Mouse (Mus musculus): ENCODE results near the gene Qrsl1. TPM values are rescaled to one million over a fixed set of nuclear protein-coding genes. Genes with fewer than 3 reads are reported as not detected.

The Qrsl1 gene
- total RNA-seq, 2 experiments from 2014 or later, result 14.6 to 16.0 TPM

DNA sequence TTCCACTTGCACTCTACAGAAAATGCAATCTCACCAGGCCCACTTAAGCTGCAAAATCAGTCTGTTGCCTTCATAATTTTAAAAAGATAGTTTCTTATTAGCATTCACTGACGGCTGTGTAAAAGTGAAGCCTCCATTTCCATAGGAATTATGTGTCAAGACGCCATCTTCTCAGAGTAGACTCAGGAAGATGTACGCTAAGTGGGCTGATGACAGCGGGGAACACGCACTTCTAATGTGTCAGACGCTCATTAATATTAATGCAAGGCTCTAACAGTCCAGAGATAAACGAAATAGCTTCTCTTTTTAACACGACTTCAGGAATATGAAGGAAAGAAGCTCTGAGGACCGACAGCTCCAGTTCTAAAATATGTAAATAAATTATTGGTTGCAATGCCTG, 13.9 kb downstream of the Qrsl1 start:
- intact Hi-C loops (cut with DNase I), result no loop called here
- no peak for DNase-seq

DNA sequence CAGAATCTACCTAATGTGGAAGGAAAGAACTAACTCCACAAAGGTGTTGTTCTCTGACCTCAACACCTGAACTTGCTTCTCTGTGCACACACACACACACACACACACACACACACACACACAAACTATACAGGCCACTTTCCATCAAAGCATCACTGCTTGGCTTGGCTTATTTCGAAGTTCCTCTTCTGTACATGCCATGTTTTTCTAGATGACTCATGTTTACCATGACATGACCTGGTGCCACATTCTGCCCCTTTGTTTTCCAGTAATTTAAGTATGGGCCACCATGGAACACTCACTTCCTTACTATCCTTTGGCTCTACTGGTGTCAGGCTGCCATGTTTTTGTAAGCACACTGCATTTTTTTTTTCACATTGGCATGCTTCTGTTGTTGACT, 30.1 kb downstream of the Qrsl1 start:
- intact Hi-C loops (cut with DNase I), result no loop called here
- no peak for DNase-seq

DNA sequence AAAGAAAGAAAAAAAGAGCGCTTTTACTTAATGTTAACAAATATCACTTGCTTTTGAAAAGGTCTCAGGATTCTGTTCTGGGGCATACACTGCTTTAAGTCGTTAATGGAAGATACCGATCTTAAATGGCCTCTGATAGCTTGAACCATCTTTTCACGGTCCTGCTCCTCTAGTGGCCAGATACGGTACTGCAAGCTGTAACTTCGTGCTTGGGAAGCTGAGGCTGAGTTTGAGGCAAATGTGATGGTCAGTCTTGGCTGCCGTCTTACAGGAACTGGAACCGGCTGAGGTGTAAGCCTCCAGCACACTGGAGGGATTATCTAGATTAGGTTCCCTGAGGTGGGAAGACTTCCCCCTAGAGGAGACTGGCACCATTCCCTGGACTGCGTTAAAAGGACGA, 30.8 kb downstream of the Qrsl1 start:
- peak; percentile 47 for DNase-seq
- intact Hi-C loops (cut with DNase I), result no loop called here

DNA sequence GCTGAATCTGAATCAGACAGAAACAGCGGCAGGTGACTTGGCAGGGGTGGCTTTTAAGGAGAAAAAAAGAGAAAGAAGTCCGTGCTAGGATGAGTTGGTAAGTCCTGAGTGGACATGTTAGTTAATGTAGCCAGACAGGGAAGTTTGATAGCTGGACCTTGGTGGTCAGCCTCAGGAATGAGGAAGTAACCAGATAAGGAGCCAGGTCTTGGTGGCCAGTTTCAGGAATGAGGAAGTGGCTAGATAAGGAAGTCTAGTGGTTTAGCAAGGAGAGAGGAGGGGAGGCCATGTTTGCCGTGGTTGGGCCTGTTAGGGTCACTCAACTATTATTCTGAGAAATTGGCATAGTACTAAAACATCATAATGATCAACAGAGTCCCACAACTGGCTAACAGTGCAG, 45.2 kb downstream of the Qrsl1 start:
- no peak for DNase-seq

DNA sequence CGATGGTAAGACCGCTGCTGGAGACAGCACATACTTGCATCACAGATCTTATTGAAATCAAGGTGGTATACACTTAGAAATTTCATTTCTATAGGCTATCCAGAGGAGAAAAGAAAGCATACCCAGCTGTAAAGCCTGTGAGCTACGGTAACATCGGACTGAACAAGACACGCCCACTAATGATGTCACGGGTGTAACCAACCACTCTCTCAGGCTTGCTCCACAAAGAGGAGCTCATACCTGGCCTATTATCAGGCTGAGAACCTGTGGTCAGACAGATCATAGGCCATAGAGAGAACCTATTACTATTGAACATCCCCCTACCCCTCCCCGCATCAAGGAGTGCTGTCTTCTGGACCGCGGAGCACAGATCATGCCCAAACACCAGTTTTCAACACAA, 45.6 kb downstream of the Qrsl1 start:
- DNase-seq, result no peak

More for the DNA sequence above, 45.2 kb downstream of the Qrsl1 start:
- intact Hi-C loops (cut with DNase I), result no loop called here

DNA sequence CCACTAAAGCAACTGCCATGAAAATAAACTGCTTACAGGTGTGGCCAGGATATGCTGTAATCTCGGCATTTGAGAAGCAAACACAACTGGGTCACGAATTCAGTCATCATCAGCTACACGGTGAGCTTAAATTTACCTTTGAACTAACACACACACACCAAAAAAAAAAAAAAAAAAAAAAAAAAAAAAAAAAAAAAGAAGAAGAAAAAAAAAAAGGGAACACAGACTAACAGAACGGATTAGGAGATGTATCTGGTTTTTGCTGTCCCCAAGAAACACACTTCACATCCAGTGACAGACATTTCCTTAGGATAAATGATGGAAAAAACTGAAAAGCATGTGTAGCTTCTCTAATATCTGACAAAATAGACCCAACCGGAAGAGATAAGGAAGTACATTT, 49.6 kb downstream of the Qrsl1 start:
- no peak for DNase-seq
- intact Hi-C loops (cut with DNase I), result no loop called here

More for the DNA sequence above, 45.6 kb downstream of the Qrsl1 start:
- intact Hi-C loops (cut with DNase I), result no loop called here

DNA sequence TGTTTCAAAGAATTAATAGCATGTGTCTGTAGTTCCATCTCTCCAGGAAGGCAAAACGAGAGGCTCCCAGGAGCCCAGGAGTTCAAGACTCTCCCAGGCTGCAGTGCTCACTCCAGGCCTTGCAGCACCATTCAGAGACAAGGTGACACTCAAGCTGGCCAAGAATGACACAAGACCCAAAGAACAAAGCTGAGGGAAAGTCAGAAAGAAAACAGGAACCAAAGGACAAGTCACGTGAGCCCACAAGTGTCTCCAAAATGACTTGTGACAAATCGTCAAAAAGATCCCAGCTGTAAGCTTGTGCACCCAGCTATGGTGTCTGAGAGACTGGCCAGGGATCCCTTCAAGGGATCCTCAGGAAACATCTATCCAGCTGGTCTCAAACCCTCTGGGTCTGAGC, 52.1 kb downstream of the Qrsl1 start:
- intact Hi-C loops (cut with DNase I), result no loop called here
- DNase-seq, result no peak

DNA sequence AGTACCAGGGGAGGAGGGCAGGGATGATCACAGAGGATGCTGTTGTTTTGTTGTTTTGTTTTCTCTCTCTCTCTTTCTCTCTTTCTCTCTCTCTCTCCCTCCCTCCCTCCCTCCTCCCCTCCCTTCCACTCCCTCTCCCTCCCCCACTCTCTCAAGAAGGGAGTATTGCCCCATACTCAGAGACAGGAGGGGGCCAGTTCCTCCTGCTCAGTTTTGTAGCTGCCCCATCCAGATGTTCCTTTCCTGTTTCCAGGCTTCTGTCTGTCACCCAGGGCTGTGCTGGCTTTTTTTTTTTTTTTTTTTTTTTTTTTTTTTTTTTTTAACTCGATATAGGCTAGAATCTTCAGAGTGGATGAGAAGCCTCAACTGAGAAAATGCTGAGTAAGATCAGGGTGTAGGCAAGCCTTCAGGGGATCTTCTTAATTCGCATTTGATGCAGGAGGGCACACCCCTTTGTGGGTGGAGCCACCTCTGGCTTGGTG, 55.4 kb downstream of the Qrsl1 start:
- intact Hi-C loops (cut with DNase I), result no loop called here
- DNase-seq, result no peak

DNA sequence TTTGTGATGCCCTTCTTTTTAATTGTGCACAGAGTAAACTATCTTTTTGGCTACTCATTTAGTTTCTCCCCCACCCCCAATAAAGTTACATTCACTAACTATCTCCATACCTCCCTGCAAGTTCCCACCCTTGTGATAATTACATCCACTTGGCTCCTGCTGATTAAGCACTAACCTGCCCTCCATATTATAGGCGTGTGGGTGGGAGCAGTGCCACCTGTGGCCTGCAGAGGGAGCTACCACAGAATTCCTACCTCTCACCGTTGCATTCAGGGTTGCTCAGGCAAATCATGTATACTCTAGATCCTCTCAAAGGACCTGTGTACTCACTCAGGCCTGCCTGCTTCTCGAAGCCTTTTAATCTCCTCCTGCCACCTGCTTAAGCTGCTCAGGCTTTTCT, 56.1 kb downstream of the Qrsl1 start:
- intact Hi-C loops (cut with DNase I), result no loop called here
- no peak for DNase-seq

DNA sequence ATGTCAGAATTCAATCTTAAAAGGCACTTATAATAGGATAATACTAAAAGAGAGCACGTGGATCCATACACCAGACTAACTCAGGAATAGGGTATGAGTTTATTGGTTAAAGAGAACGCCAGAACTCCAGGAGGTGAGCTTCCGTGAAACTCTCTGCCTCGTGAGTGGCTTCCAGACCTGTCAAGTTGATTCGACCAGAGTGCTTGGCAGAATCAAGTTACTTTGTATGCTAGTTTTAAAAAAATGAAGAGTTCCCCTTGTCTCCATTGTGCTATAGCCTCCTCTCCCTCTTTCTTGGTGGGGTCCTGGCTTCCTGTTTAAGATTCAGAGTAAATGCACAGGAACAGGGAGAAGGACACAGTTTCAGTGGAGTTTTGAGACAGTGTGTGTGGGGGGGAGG, 60.1 kb downstream of the Qrsl1 start:
- intact Hi-C loops (cut with DNase I), result no loop called here
- DNase-seq, result no peak

DNA sequence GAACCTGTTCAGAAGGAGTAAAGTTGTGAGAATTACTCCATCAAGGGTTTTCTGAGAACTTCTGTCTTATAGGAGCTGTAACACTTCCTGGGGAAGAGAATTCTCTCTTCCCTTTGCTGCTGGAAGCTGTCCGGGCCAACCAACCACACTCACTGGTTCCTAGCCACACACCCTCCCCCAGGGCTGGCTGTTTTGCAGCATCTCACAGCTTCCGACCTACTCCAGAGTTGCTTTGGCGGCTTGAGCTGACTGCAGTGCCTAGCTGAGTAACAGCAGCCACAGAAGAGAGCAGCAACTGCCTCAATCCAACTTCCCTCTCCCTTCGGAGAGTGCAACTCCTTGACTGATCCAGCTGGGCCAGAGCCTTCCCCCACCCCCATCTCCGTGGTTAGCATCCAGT, 68.7 kb downstream of the Qrsl1 start:
- DNase-seq, result peak; percentile 13
- intact Hi-C loops (cut with DNase I), result no loop called here

DNA sequence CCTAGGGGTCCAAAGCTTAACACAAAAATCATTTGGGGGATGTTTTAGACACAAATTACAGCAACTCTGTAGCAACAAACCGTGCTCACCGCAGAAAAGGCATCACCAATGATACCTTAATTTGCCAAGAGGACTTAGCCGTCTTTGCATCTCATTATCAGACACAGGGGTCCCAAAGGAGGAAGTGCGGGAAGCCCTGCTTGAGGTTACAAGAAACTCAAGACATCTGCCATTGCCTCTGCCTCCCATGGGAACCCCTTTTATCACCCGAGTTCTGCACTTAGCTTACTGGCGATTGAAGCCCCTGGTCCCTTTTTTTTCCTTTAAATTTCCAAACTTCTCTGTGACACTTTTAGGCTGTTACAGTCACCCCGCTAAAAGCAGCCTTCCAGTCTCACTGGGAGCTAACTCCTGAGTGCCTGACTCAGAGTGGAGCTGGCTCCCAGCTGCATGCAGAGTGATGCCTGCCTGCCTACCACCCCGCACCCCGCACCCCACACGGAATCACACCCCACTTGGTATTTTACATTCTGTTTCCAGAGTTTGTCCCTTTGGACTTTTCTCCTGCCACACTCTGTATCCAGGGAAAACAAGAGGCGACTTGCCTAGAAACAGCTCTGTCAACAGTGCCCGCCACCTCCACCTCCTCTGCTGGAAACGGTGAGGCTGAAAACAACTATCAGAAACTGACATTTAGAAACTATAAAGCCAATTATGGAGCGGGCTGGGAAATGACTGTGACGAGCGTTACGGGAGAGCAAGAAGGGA, 71.1 kb downstream of the Qrsl1 start:
- no peak for DNase-seq
- intact Hi-C loops (cut with DNase I), result no loop called here

DNA sequence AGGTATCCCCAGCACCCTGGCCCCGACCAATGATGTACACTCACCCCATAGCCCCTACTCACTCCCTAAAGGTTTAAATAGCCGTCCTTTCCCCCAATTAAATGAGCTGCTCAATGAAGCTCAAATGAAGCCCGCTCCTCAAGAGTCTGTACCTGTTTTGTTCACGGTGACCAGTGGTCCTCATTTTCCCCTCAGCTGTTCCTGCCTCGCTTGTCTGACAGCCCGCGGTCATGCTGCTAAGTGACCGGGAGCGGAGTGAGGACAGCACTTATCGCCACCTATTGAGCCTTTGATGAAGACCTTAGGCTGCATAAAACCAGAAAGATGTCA, 72.9 kb downstream of the Qrsl1 start:
- DNase-seq, result no peak
- intact Hi-C loops (cut with DNase I), result no loop called here

DNA sequence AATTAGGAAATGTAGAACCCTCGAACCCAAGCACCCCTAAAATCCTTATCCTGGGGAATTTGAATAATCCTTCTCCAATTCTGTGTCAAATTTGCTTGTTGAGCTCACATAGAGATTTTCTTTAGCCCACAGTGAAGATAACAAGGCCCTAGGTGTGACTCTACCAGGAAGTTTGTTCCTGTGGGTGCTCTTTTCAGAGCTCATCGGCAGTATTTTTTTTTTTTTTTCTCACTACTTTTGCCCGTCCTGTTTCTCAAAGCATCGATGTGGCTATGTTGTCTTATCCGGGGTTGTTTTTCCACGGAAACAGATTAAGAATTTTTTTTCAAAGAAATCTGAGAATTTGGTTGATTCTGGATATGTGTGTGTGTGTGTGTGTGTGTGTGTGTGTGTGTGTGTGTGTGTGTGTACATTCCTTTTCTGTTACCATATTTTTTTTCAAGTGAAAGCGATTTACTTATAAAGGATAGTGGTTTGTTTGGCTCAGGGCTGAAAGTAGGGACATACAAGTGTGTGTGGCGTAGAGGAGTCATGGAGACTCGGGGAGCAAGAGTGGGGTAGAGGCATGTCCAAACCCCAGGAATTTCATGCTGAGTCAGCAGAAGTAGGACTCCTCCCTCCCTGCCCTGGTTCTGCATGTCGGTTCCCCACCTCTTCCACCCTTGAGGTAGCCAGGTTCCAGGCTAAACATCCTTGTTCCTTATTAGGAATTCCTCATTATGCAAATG, 73.4 kb downstream of the Qrsl1 start:
- no peak for DNase-seq
- intact Hi-C loops (cut with DNase I), result no loop called here

DNA sequence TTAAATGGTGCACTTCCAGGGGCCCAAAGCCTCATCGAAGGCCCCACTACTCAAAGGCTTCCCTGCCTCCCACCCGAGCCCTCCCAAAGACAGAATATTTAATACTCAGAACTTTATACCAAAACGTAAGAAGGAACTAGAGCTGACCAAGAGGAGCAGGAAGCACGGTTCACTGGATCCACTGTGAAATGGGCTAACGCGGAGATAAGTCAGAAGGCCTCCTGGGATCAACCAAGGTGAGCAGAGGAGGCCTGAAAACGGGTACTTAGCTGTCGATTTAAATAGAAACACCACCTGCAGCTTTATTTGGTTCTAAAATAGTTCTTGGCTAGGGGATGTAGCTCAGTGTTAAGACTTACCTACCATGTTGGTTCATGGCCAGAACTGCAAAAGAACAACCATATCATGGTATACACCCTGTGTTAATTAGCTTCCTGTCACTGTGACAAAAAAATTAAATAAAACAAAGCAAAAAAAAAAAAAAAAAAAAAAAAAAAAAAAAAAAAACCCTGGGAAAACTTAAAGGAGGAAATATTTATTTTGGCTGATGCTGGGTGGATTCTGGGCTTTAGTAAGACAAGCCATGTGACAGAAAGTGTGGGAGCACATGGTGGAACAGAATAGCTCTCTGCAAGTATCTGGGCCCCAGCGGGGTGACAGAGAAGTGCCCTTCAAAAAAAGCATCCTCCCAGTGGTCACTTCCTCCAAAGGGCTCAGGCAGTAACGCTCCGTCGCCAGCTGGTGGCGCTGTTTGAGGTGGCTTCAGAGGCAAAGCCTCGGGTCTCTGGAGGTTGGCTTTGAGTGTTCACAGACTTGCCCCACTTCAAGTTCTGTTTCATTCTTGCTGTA, 74.5 kb downstream of the Qrsl1 start:
- no peak for DNase-seq
- intact Hi-C loops (cut with DNase I), result no loop called here

DNA sequence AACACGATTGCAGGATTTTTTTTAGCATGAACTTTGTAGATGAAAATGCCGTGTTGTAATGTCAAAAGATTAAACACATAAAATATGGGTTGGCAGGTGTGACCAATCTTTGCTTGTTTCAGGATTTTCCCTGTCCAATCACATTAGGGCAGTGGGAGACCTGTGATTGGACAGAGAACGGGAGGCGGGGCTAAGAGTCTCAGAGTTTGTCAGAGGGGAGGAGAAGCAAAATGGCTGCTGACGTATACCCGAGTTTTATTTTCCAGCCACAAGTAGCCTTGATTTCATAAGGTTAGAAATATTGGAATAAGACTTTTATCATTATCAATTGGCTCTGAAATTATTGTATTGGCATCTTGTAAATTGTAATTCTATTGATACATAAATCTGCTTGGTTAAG, 75.8 kb downstream of the Qrsl1 start:
- DNase-seq, result no peak
- intact Hi-C loops (cut with DNase I), result no loop called here

DNA sequence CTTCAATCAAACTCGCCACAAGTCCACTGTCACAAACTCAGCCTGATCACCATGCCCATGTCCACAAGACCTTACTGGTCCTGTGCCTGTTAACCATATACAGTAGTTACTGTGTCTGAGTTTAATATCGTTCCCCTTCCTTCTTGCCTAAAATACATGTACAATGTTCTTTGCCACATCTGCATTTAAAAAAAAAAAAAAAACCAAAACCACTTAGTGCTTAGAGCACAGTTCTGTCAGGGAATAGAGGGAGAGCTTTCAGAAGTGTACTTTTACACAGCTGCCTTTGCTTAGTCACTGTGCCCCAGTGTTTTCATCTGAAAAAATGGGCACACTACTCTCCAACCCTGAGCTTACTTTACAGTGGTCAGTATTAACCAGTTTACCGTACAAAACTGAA, 76.8 kb downstream of the Qrsl1 start:
- DNase-seq, result no peak
- intact Hi-C loops (cut with DNase I), result no loop called here
